Mouse (Mus musculus) kidney, postnatal 14 days (tissue): ENCODE measurements around the gene Mms19.

Experiments
- DNase-seq: peaks from one replicate; pipeline ENCODE4 v3.0.0; 2022; ENCODE audit warnings: mixed read lengths

Mms19 gene

DNA sequence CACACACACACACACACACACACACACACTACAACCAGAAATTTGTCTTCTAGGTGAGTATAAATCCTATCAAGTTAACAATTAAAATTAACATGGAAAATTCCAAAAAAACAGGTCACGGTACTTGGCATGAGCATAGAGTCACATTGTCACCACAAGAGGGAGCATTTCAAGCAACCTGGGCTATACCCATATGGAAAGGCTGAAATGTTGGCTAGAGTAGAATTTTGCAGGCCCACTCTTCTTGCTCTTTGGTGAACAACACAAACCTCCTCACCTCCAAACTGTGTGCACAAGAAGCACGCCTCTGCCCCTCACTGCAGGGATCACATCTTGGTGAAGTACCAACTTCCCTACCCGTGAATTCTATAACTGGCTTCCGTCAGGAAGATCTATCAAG is 82.1 kb downstream of the Mms19 start:
- DNase-seq = peak; percentile 63

DNA sequence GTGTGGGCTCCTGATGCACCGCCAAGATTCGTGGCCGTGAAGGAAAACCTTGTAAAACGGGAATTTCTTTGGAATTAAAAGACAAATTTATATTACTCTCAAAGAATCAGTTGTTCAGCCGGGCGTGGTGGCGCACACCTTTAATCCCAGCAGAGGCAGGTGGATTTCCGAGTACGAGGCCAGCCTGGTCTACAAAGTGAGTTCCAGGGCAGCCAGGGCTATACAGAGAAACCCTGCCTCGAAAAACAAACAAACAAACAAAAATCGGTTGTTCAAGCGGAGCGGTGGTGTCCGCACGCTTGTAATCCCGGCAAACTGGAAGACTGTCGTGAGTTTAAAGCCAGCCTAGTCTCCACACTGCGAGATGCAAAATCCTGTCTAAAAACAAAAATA is 84.6 kb downstream of the Mms19 start:
- no peak for DNase-seq

DNA sequence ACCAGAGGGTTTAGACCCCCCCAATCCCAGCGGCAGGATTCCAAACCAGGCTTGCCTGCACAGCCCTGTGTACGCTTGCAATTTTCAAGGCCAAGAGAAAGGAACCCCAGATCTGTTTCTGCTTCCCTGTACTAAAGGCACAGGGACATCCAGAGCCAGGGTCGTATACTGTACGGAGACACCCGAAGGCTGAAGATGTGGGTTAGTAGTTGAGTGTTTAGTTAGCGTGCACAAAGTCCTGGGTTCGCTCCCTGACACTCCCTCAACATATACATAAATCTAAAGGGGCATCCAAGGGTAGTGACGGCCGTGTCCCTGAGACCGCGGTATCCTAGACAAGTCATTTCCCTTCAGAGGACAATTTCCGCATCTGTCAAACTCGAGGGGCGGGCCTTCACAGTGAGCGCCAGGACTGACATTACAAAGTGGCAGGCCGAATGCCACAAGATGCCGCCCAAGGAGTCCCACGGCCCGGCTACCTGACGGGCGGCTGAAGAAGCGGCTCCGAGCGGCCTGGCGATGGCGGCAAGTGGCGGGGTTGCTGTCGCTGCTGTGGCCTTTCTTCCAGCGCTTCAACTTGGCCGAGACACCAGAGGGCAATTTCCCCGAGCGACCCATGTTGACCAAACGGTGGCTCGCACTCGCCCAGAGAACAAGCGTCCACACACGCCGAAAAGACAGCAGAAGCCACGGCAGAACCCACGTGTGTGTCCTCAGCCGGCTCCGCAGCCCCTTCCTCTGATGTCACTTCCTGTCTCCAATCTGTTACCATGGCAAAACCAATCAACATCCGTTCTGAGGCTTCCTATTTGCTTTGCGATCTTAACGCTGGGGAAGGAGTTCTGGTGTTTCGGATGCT is 85.3 kb downstream of the Mms19 start, which contains the start of gene Rrp12:
TSS of gene Rrp12 (minus strand) at position 714 of the 859 bp plus-strand sequence.
- peak; percentile 90 for DNase-seq

DNA sequence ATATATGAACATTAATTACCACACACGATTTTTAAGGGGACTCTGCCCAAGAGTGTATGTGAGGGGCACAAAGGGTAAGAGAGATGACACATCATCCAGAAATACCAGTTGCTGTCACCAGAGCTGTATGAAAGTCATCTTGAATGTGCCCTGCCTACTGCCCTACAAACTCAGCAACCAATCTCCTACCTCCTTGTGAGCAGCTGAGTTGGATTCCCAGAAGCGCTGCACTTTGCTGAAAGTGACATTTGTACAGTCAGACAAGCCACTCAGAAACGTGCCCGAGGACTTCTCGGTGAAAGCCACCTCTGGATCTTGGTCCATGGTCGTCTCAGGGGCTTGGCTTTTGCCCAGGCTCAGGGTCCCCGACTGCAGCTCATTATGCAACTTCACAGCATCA is 86.0 kb downstream of the Mms19 start:
- no peak for DNase-seq
